Mouse (Mus musculus) erythroblast, embryonic 14.5 days (primary cell): ENCODE measurements around the gene Ado.

ENCODE experiments used
- GATA1 ChIP-seq: IDR thresholded peaks from 2 replicates; pipeline ENCODE4 v1.6.1; 2012; ENCODE audit warnings: low read length, inconsistent platforms, mixed read lengths
- TAL1 ChIP-seq: IDR thresholded peaks from 3 replicates; pipeline ENCODE4 v1.6.1; 2012; ENCODE audit warnings: low read length, inconsistent platforms, mixed read lengths

DNA sequence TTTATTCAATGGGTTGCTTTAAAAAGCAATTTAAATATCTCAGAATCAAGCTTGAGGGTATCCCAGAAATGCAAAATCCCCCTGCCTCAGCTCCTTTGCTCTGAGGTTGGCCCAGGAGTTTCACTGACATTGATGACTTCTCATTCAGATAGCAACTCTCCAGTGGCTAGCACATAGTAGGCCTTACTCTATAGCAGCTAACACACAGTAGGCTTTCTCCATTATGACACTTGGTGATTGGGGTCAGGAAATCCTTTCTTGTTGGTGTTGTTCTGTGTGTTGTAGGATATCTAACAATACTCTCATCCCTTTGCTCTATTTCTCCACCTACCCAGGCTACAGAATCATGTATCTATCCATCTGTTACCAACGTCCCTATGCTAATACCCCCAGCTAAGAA lies 12.4 kb upstream of the Ado start:
- TF ChIP-seq TAL1: no peak
- TF ChIP-seq GATA1: no peak
